9 mouse cellular contexts compared by ENCODE assay signal in the genomic region with DNA sequence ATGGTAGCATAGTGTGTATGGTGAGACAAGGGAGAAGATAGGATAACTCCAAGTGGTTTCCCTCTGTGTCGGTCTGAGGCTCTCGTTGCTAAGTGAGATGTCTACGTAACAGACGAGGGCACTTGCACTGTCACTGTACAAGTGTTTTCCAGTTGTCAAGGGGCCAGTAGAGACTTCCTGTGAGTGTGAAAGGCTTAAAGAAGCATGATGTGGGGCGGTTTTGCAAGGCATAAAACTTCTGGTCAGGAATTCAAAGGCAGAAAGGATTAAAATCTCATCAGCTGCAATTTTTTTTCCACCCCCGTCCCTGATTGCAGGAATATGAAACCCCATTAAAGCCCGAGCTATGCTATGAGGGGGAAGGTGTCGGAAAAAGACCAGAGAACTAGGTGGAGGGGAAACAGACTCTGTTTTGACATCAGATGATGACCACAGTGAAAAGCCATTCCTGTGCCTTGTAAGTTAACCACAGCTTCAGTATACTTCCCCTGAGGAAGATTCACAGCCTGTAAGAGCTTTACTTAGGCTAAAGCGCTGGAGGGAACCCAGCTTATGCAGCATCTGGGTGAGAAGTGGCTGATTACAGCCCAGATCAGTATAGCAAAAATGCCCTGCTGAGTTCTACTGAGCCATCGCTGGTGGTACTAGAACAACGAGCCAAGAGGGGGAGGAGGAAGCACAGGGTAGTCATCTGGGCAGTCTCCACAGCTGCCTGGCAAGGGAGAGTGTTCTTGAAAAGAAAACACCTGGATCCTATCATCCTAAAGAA. TPM values are rescaled to one million over a fixed set of nuclear protein-coding genes. Genes with fewer than 3 reads are reported as not detected.
DNase-seq lines count a peak whose midpoint lies in the region; ATAC-seq lines count a peak whose summit lies in the region.
"Had no signal": no experiment of that assay in that cellular context is flagged by ENCODE, and none has a peak within 500 bp of the region (broad histone marks: within the 10 kb centered on the region; RNA-seq: fewer than 3 reads in every experiment).

No protein-coding gene starts in this region.

- 65% methylated on average over 11 of the region's 11 CpGs for WGBS in kidney, embryonic 15.5 days

- H3K9ac ChIP-seq in kidney, embryonic 15.5 days = no peak overlapping the region
- H3K9ac ChIP-seq: liver, embryonic 14.5 days had no signal

- no peak overlapping the region for H3K4me3 ChIP-seq in kidney, embryonic 15.5 days (replicated peaks)

- peaks cover 15% of the 10 kb centered on the region for H3K4me1 ChIP-seq in kidney, embryonic 15.5 days

- DNase-seq in kidney, postnatal 10 days = peak; percentile 31
- peak; percentile 68 for DNase-seq in 416B (ENCODE audit: low read depth)
- peak; percentile 23 for DNase-seq in adipocyte (ENCODE audit: low spot score)
- peak; percentile 59 for DNase-seq in lung, postnatal 10 days
- no peak for DNase-seq in embryo, embryonic 10.5 days (ENCODE audit: low spot score)
- DNase-seq in T-cell, adult 2 months (ENCODE audit: low spot score) = no peak
- DNase-seq: thymus, postnatal 14 days had no signal

- no peak for ATAC-seq in kidney, embryonic 15.5 days (replicated peaks; ENCODE audit: low FRiP score)

- peaks cover 34% of the 10 kb centered on the region for H3K27me3 ChIP-seq in kidney, embryonic 15.5 days

- no peaks in the 10 kb centered on the region for H3K9me3 ChIP-seq in kidney, embryonic 15.5 days (replicated peaks)

- H3K27ac ChIP-seq in kidney, embryonic 15.5 days = no peak overlapping the region
- H3K27ac ChIP-seq: liver, embryonic 14.5 days had no signal

- no peaks in the 10 kb centered on the region for H3K36me3 ChIP-seq in kidney, embryonic 15.5 days

- no peak overlapping the region for H3K4me2 ChIP-seq in kidney, embryonic 15.5 days

RNA-seq across cellular contexts. Expression of a gene that starts 2.1 kb away (rescaled TPM):
- 0.25 and 0.30 TPM in 2 replicates for polyA plus RNA-seq in kidney, embryonic 15.5 days (2015; fragmentation: Nextera tagmentation; extraction: Ambion mirVana)
- polyA plus RNA-seq: liver, embryonic 14.5 days had no signal

RNA-seq across cellular contexts. Expression of a gene that starts 10.8 kb away (rescaled TPM):
- polyA plus RNA-seq in kidney, embryonic 15.5 days (2015; fragmentation: Nextera tagmentation; extraction: Ambion mirVana) = 9.1 and 10.4 TPM in 2 replicates

RNA-seq across cellular contexts. Expression of a gene that starts 46.2 kb away (rescaled TPM):
- 16.3 and 17.1 TPM in 2 replicates for polyA plus RNA-seq in kidney, embryonic 15.5 days (2015; fragmentation: Nextera tagmentation; extraction: Ambion mirVana)

Comparison
In these comparisons a context has a peak if more than half of its experiments do, and no peak if none do; other contexts are left out.
1. DNase-seq: peak in kidney, postnatal 10 days (single experiment), 416B (single experiment), adipocyte (single experiment) and lung, postnatal 10 days (single experiment); none in embryo, embryonic 10.5 days (single experiment) and T-cell, adult 2 months (single experiment).